Mouse (Mus musculus) lung, postnatal 0 days (tissue): ENCODE data around the gene Gm20708. TPM values are rescaled to one million over a fixed set of nuclear protein-coding genes. Genes with fewer than 3 reads are reported as not detected.

Experiments used
- ATAC-seq: fragments of 200-750 bp; cut with Nextera tagmentation; 2 replicates; pipeline ENCODE4 v1.8.0; 2017; ENCODE audit warnings: moderate library complexity
- DNase-seq: peaks from one replicate; pipeline ENCODE4 v3.0.0-alpha.2; 2016; ENCODE audit warnings: low spot score
- H3K27ac ChIP-seq: fragments of 300-500 bp; sonication (generic); 2 replicates; pipeline ENCODE4 v1.5.1; 2014; ENCODE audit warnings: antibody characterized with exemption, mild to moderate bottlenecking, low read length, mixed read lengths
- H3K27me3 ChIP-seq: fragments of 300-500 bp; sonication (generic); replicated peaks from 2 replicates; pipeline ENCODE4 v1.6.1; 2014; ENCODE audit warnings: low read length, mixed read lengths; ENCODE audit not compliant: insufficient read depth
- H3K36me3 ChIP-seq: fragments of 300-500 bp; sonication (generic); 2 replicates; pipeline ENCODE4 v1.6.1; 2014; ENCODE audit warnings: low read length, mixed read lengths; ENCODE audit not compliant: insufficient read depth
- H3K4me1 ChIP-seq: fragments of 300-500 bp; sonication (generic); 2 replicates; pipeline ENCODE4 v1.6.1; 2014; ENCODE audit warnings: antibody characterized with exemption, low read depth, low read length, mixed read lengths; ENCODE audit not compliant: insufficient read depth
- H3K4me2 ChIP-seq: fragments of 300-500 bp; sonication (generic); replicated peaks from 2 replicates; pipeline ENCODE4 v1.6.1; 2014; ENCODE audit warnings: low read depth, mild to moderate bottlenecking, low read length, moderate library complexity, mixed read lengths
- H3K4me3 ChIP-seq: fragments of 300-500 bp; sonication (generic); 2 replicates; pipeline ENCODE4 v1.5.1; 2014; ENCODE audit warnings: low read depth, low read length
- H3K9ac ChIP-seq: fragments of 300-500 bp; sonication (generic); replicated peaks from 2 replicates; pipeline ENCODE4 v1.6.1; 2014; ENCODE audit warnings: low read depth, mild to moderate bottlenecking
- H3K9me3 ChIP-seq: fragments of 300-500 bp; sonication (generic); 2 replicates; pipeline ENCODE4 v1.6.1; 2016; ENCODE audit warnings: low read length, mixed read lengths
- CTCF ChIP-seq: IDR thresholded peaks from 2 replicates; pipeline ENCODE4 v1.5.1; 2016; ENCODE audit warnings: antibody characterized with exemption, mild to moderate bottlenecking
- EP300 ChIP-seq: IDR thresholded peaks from 2 replicates; pipeline ENCODE4 v1.6.1; 2016; ENCODE audit warnings: antibody characterized with exemption, mild to moderate bottlenecking, control low read depth
- WGBS: fragments of 180-500 bp; shearing (Covaris S2); extraction: QIAGEN DNeasy Blood & Tissue Kit; methylation state at CpG from one replicate; pipeline ENCODE4 v1.1.7; 2014; 5-methylcytosine and 5-hydroxymethylcytosine counted together
- polyA plus RNA-seq: library from polyadenylated mRNA; unstranded; fragments of >200 nt; fragmentation: Nextera tagmentation; extraction: Ambion mirVana; gene quantifications from 2 replicates; pipeline ENCODE4 v1.2.1, GENCODE M21; 2015

Gene Gm20708
- polyA plus RNA-seq, 1 experiment from 2014 or later: 0.27 TPM

DNA sequence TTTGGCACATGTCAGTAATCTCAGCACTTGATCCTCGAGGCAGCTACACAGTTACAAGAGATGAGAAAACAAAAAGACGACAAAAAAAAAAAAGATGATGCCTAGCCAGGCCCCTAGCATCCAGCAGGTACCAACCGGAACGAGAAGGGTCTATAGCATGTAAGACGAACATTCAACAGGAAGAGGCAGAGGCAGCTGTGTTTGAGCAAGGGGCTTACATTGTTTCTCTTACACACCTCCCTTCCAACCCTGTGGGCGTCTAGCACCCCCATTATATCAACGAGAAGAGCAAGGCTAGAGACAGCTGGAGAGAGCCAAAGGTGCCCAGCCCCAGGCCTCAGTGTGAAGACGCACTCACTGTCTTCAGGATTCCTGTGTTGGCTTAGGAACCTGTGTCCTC is 17.4 kb downstream of the Gm20708 start:
- H3K36me3 ChIP-seq: no peaks in the 10 kb centered on the region
- H3K27ac ChIP-seq: no peak overlapping the region
- peaks cover 66% of the 10 kb centered on the region for H3K4me1 ChIP-seq
- H3K9me3 ChIP-seq: no peaks in the 10 kb centered on the region
- WGBS: 44% methylated on average over 8 of the region's 8 CpGs
- H3K9ac ChIP-seq: no peak overlapping the region
- TF ChIP-seq CTCF: no peak
- no peak for TF ChIP-seq EP300
- H3K4me3 ChIP-seq: no peak overlapping the region
- ATAC-seq (no peak), DNase-seq (no peak)
- no peaks in the 10 kb centered on the region for H3K27me3 ChIP-seq
- no peak overlapping the region for H3K4me2 ChIP-seq

DNA sequence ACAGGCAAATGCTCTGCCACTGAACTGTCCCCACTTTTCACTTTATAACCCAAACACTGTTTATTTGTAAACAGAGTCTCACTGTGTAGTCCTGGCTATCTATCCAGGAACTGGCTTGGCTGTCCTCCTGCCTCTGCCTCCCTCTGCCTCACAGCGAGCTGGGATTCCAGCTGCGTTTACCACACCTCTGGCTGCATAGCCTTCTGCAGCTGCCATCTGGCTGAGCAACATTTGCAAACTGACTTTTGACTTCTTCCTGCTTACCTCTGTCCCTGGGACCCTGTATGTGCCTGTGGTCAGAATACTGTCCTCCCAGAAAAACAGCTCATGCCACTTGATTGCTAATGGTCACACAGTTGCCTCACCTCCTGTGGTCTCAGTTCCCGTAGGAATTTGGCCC is 17.9 kb downstream of the Gm20708 start:
- Histone ChIP-seq H3K4me3 (no peak overlapping the region), H3K9me3 (no peaks in the 10 kb centered on the region), H3K4me1 (peaks cover 68% of the 10 kb centered on the region), H3K9ac (no peak overlapping the region), H3K4me2 (no peak overlapping the region), H3K27ac (no peak overlapping the region), H3K36me3 (no peaks in the 10 kb centered on the region), H3K27me3 (no peaks in the 10 kb centered on the region)
- ATAC-seq (no peak), DNase-seq (no peak)
- WGBS: 30% methylated on average over 3 of the region's 3 CpGs
- no peak for TF ChIP-seq EP300
- no peak for TF ChIP-seq CTCF

DNA sequence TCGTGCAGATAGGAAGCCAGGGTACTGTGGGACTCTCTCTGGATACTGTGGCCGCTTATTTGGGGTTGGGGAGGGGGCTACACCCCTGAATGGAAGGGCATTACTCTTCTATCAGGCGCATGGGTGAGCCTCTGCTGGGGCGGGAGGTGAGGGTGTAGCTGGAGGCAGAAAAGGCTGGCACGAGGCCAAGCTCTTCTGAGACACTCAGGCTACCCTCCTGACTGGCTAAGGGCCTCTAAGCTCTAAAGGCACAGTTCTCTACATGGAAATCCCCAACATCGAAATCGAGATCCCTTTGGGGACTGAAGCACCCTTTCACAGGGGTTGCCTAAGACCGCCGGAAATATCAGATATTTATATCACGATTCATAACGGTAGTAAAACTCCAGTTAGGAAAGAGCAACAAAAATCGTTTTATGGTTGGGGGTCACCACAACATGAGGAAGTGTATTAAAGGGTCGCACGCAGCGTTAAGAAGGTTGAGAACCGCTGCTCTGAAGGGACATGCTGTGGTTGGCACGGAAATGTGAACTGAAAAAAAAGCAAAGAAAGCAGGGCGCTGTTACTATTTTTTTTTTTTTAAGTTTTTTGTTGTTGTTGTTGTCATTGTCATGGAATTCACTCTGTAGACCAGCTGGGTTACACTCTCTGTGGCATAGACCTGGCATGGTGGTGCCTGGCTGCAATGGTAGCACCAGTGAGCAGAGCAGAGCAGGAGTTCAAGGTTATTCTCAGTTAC is 18.9 kb downstream of the Gm20708 start:
- TF ChIP-seq EP300: no peak
- no peak for TF ChIP-seq CTCF
- peaks cover 60% of the 10 kb centered on the region for H3K4me1 ChIP-seq
- H3K9me3 ChIP-seq: no peaks in the 10 kb centered on the region
- WGBS: 39% methylated on average over 18 of the region's 18 CpGs
- H3K4me2 ChIP-seq: no peak overlapping the region
- no peak overlapping the region for H3K4me3 ChIP-seq
- DNase-seq (peak; percentile 87), ATAC-seq (peak; percentile 29; the same call in 1 of the 2 replicates)
- peak overlapping the region; percentile 58; the same call in 1 of the 2 replicates for H3K27ac ChIP-seq
- no peaks in the 10 kb centered on the region for H3K36me3 ChIP-seq
- H3K27me3 ChIP-seq: no peaks in the 10 kb centered on the region
- no peak overlapping the region for H3K9ac ChIP-seq

DNA sequence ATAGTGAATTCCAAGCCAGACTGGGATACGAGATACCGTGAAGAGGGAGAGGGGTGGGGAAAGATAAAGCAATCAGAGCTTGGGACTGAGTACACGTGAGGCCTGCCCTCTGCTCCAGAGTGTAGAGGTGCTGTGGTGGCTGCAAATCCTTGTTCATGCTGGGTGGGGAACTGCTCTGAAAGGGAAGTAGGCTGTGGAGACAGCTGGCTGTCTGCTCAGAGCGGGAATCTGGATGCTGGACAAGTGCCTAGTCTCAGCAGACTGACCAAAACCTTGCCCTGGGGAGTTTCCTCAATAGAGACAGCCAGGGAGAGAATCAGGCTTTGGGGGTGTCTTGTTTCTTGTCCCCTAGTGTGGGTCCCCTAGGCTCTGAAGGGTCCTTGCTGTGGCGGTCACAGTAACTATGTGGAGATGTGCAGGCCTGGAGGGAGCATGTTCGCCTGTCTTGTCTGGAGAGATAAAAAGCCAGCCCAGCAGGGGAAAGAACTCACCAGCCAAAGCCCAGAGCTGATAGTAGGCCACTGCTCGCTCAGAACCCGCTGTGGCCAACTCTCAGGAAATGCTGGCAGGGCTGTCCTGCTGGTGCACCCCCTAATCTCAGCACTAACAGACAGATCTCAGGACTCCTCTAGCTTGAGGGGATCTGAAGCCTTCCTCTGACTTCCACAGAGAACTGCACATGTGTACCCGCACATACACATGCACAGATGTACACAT is 19.6 kb downstream of the Gm20708 start:
- Histone ChIP-seq H3K9me3 (no peaks in the 10 kb centered on the region), H3K9ac (no peak overlapping the region), H3K4me2 (no peak overlapping the region), H3K4me3 (no peak overlapping the region), H3K27me3 (no peaks in the 10 kb centered on the region), H3K4me1 (peaks cover 55% of the 10 kb centered on the region), H3K27ac (peak overlapping the region; percentile 58), H3K36me3 (no peaks in the 10 kb centered on the region)
- DNase-seq (peak; percentile 69), ATAC-seq (no peak)
- no peak for TF ChIP-seq EP300
- no peak for TF ChIP-seq CTCF
- WGBS: 32% methylated on average over 9 of the region's 9 CpGs

DNA sequence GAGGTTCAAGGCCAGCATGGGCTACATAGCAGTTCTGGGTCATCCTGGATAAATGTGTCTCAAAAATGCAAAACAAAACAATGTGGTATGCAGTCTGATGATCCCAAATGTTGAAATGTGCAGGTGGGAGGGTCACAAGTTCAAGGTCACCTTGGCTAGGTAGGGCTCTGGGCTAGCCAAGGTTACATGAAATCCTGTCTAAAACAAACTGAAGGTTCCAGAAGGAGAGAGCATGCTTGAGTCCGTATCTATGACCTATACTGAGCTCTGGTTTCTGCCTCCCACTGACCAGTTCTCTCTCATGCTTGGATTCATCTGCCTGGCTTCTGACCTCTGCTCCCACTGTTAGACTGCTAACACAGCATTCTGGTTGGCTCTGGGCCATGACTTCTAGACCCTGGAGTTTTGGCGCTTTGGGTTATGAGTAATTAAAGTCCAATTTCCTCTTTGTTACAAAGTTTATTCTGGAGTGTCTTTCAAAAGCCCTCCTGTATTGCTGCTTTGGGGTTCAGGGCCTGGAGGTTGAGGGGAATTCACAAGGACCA is 20.3 kb downstream of the Gm20708 start:
- Histone ChIP-seq H3K4me3 (no peak overlapping the region), H3K9me3 (no peaks in the 10 kb centered on the region), H3K4me2 (no peak overlapping the region), H3K27me3 (no peaks in the 10 kb centered on the region), H3K27ac (peak overlapping the region; percentile 73), H3K36me3 (no peaks in the 10 kb centered on the region), H3K4me1 (peaks cover 51% of the 10 kb centered on the region), H3K9ac (no peak overlapping the region)
- no peak for ATAC-seq
- peak; percentile 68 for DNase-seq
- WGBS: 34% methylated on average over 2 of the region's 2 CpGs
- no peak for TF ChIP-seq CTCF
- no peak for TF ChIP-seq EP300

DNA sequence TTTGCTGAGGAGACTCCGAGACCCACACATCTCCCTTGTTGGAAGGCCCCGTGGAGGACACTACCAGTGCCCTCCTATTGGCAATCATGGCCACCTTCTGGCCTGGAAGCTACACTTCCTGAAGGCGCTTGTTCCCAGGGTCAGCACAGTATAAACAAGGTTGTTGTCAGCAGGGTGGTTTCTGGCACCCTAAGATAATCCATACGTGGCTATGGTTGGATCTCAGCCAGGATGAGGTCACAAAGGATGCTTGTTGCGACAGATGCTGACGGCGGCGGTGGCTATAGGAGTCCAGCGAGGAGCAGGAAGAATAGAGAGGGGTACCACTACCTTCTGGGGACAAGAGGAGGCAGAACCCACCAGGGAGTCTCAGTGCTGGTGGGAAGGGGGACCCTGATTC is 20.9 kb downstream of the Gm20708 start:
- H3K4me1 ChIP-seq: peaks cover 44% of the 10 kb centered on the region

More for the DNA sequence above, 20.9 kb downstream of the Gm20708 start:
- Histone ChIP-seq H3K4me3 (no peak overlapping the region), H3K4me2 (no peak overlapping the region), H3K36me3 (no peaks in the 10 kb centered on the region), H3K9ac (no peak overlapping the region), H3K9me3 (no peaks in the 10 kb centered on the region), H3K27ac (peak overlapping the region; percentile 73), H3K27me3 (no peaks in the 10 kb centered on the region)
- TF ChIP-seq CTCF (peak; percentile 5; the same call in 1 of the 2 replicates), EP300 (peak; percentile 52)
- ATAC-seq: peak; percentile 40
- DNase-seq: peak; percentile 75
- WGBS: 40% methylated on average over 9 of the region's 9 CpGs
